Mouse (Mus musculus) midbrain, embryonic 10.5 days (tissue): ENCODE data around the gene Rap1a. TPM values are rescaled to one million over a fixed set of nuclear protein-coding genes. Genes with fewer than 3 reads are reported as not detected.
A peak's percentile ranks its signal among the peaks of the same experiment; 100 is the strongest.

ENCODE experiments used
- DNase-seq: peaks from one replicate; pipeline ENCODE4 v3.0.0-alpha.2; 2017; ENCODE audit warnings: low spot score
- H3K27ac ChIP-seq: fragments of 300-500 bp; sonication (generic); replicated peaks from 2 replicates; pipeline ENCODE4 v1.5.1; 2016; ENCODE audit warnings: mild to moderate bottlenecking
- H3K27me3 ChIP-seq: fragments of 300-500 bp; sonication (generic); 2 replicates; pipeline ENCODE4 v1.6.1; 2016; ENCODE audit warnings: low read depth, mild to moderate bottlenecking; ENCODE audit not compliant: poor library complexity, severe bottlenecking
- H3K36me3 ChIP-seq: fragments of 300-500 bp; sonication (generic); 2 replicates; pipeline ENCODE4 v1.6.1; 2016; ENCODE audit warnings: mild to moderate bottlenecking, moderate library complexity
- H3K4me1 ChIP-seq: fragments of 300-500 bp; sonication (generic); 2 replicates; pipeline ENCODE4 v1.6.1; 2016
- H3K4me3 ChIP-seq: fragments of 300-500 bp; sonication (generic); 2 replicates; pipeline ENCODE4 v1.5.1; 2016; ENCODE audit warnings: mild to moderate bottlenecking, moderate library complexity
- H3K9me3 ChIP-seq: fragments of 300-500 bp; sonication (generic); replicated peaks from 2 replicates; pipeline ENCODE4 v1.6.1; 2016; ENCODE audit warnings: mild to moderate bottlenecking
- WGBS: fragments of 180-500 bp; shearing (Covaris S2); methylation state at CpG from one replicate; pipeline ENCODE4 v1.1.7; 2016; 5-methylcytosine and 5-hydroxymethylcytosine counted together
- polyA plus RNA-seq: library from polyadenylated mRNA; unstranded; fragments of >200 nt; fragmentation: Nextera tagmentation; extraction: Ambion mirVana; gene quantifications from 2 replicates; pipeline ENCODE4 v1.2.1, GENCODE M21; 2016

Gene Rap1a
- polyA plus RNA-seq, 1 experiment from 2014 or later: 79.7 TPM

GRCm38 (mm10) chr3:105820272-105820671, 19.1 kb upstream of the Rap1a start:
- Histone ChIP-seq H3K9me3 (no peaks in the 10 kb centered on the region), H3K27me3 (no peaks in the 10 kb centered on the region), H3K4me3 (no peak overlapping the region), H3K36me3 (no peaks in the 10 kb centered on the region), H3K27ac (no peak overlapping the region), H3K4me1 (peaks cover 5% of the 10 kb centered on the region; the same call in 1 of the 2 replicates)
- 94% methylated on average over 3 of the region's 3 CpGs for WGBS
- DNase-seq: no peak

DNA sequence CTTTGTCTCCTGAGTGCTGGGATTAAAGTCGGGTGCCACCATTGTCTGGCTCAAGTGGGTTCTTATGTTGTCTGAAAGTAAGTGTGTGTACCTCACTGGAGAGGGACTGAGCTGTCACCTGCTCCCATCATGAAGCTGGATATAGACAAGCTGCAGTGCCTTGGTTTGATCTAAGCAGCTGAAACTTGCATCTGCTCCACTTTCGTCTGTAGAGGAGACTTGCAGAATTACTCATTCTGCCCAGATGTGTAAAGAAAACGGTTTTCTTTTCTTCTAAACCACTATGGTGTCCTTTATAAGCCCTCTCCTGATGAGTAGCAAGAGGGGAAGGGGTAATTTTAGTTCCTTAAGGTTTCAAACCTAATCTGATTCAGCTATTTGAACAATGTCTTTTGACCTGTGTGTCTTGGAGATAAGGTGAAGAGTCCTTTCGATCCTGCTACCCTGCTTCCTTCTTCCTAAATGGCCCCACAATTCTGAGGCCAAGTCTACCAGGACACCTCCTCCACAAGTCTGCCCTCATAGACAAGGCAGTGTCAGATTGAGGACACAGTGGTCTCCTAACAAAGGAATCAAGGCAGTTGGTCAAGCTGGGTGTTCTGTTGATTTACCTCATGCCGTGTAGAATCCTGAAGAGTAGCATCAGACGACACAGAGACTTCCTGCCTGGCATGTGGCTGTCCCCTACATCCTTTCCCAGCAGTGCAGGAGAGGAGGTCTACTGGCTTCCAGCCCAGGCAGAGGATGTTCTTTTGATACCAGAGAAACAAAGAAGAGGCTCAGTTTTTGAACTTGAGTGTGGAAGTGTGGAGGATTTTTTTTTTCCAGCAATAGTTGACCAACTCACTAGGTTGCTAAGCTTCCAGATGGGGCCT, 17.2 kb upstream of the Rap1a start:
- Histone ChIP-seq H3K9me3 (no peaks in the 10 kb centered on the region), H3K27me3 (no peaks in the 10 kb centered on the region)
- WGBS: 70% methylated on average over 6 of the region's 6 CpGs

GRCm38 (mm10) chr3:105816089-105816488, 15.0 kb upstream of the Rap1a start:
- Histone ChIP-seq H3K4me1 (peaks cover 14% of the 10 kb centered on the region), H3K27ac (no peak overlapping the region), H3K27me3 (no peaks in the 10 kb centered on the region), H3K9me3 (no peaks in the 10 kb centered on the region), H3K36me3 (no peaks in the 10 kb centered on the region), H3K4me3 (no peak overlapping the region)
- 78% methylated on average over 8 of the region's 8 CpGs for WGBS
- no peak for DNase-seq

More for the DNA sequence above, 17.2 kb upstream of the Rap1a start:
- H3K36me3 ChIP-seq: no peaks in the 10 kb centered on the region
- no peaks in the 10 kb centered on the region for H3K4me1 ChIP-seq
- H3K27ac ChIP-seq: no peak overlapping the region
- no peak for DNase-seq
- no peak overlapping the region for H3K4me3 ChIP-seq

- Histone ChIP-seq H3K36me3 (no peaks in the 10 kb centered on the region), H3K9me3 (no peaks in the 10 kb centered on the region), H3K4me1 (peaks cover 14% of the 10 kb centered on the region), H3K27me3 (no peaks in the 10 kb centered on the region), H3K27ac (no peak overlapping the region), H3K4me3 (no peak overlapping the region)
- no peak for DNase-seq
- 86% methylated on average over 10 of the region's 10 CpGs for WGBS
These were observed 14.2 kb upstream of the Rap1a start for GRCm38 (mm10) chr3:105815236-105815904.

DNA sequence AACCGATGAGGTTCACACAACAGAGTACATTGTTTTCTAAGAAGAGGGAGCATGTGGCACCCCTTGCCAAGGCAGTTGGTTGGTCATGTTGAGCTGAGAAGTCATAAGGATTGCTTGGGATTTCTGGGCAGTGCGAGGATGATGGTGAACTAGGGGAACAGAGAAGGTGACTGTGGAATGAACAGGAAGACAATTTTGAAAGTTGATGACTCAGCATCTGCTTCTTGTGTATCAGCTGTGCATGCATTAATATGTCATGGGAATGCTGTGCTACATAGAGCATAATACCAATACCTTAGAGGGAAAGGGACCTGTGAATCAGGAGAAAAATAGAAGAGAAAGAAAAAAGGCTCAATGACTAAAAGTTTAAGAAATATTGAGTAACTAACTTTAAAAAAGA, 10.0 kb upstream of the Rap1a start:
- Histone ChIP-seq H3K27ac (no peak overlapping the region), H3K4me3 (no peak overlapping the region), H3K9me3 (no peaks in the 10 kb centered on the region), H3K27me3 (no peaks in the 10 kb centered on the region), H3K36me3 (no peaks in the 10 kb centered on the region), H3K4me1 (peaks cover 14% of the 10 kb centered on the region)
- DNase-seq: no peak
- WGBS: 96% methylated on average over 2 of the region's 2 CpGs

DNA sequence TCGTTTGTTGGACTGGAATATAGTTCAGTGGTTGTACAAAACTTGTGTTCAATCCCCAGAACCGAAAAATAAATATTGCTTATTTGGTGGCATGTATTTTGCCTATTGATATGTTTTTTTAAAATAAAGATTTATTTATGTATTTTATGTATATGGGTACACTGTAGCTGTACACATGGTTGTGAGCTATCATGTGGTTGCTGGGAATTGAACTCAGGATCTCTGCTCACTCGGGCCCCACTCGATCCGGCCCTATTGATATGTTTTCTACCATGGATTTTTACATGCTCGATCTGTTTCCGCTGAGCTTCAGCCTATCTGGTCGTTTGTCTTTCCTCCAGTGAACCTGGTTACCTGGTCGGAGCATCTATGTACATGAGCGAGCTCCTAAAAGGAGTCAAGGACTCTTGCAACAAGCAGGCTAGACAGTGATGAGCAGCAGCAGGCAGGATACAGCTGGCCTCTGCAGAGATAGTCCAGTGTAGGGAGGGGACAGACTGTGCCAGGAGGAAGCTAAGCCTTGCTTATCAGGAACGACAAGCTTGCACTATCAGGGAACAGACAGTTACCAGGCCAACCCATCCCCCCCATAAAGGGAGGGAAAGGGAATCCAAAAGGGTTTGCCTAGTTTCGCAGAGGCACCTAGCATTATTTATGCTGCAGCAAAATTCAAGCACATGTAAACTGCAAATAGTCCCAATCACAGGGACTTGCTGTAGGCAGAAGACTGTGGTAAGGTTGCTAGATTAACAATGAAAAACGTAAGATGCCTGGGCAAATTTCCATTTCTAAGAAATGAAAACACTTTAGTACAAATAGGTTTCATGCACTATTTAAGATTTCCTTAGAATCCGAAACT, 7.3 kb upstream of the Rap1a start:
- DNase-seq: no peak
- no peak overlapping the region for H3K4me3 ChIP-seq
- WGBS: 80% methylated on average over 14 of the region's 14 CpGs

DNA sequence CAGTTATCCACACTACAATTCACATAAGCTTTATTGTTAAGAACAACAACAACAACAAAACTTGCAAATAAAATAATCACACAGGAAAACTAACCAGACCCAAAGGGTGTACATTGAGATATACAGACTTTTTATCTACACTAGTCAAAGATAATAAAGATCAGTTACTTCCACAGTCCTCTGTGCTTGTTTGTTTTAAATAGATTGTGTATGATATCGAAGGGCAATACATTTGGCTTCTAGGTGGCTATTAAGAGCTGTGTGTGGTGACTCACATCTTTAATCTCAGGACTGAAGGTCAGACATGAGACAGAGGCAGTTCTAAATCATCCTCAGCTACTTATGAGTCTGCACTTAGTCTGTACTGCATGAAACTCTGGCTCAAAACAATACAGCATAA, 6.5 kb upstream of the Rap1a start:
- 90% methylated on average over 1 of the region's 1 CpGs for WGBS
- no peak overlapping the region for H3K27ac ChIP-seq
- no peak overlapping the region for H3K4me3 ChIP-seq
- H3K9me3 ChIP-seq: no peaks in the 10 kb centered on the region
- peaks cover 9% of the 10 kb centered on the region for H3K4me1 ChIP-seq
- no peaks in the 10 kb centered on the region for H3K36me3 ChIP-seq
- no peaks in the 10 kb centered on the region for H3K27me3 ChIP-seq
- DNase-seq: no peak

More for the DNA sequence above, 7.3 kb upstream of the Rap1a start:
- Histone ChIP-seq H3K36me3 (no peaks in the 10 kb centered on the region), H3K4me1 (peaks cover 14% of the 10 kb centered on the region), H3K27ac (no peak overlapping the region), H3K27me3 (no peaks in the 10 kb centered on the region), H3K9me3 (no peaks in the 10 kb centered on the region)

GRCm38 (mm10) chr3:105806519-105807249, 5.5 kb upstream of the Rap1a start:
- no peak overlapping the region for H3K27ac ChIP-seq
- no peaks in the 10 kb centered on the region for H3K36me3 ChIP-seq
- no peak overlapping the region for H3K4me3 ChIP-seq
- WGBS: 82% methylated on average over 11 of the region's 11 CpGs
- peaks cover 1% of the 10 kb centered on the region for H3K4me1 ChIP-seq
- H3K27me3 ChIP-seq: no peaks in the 10 kb centered on the region
- H3K9me3 ChIP-seq: no peaks in the 10 kb centered on the region
- DNase-seq: no peak

DNA sequence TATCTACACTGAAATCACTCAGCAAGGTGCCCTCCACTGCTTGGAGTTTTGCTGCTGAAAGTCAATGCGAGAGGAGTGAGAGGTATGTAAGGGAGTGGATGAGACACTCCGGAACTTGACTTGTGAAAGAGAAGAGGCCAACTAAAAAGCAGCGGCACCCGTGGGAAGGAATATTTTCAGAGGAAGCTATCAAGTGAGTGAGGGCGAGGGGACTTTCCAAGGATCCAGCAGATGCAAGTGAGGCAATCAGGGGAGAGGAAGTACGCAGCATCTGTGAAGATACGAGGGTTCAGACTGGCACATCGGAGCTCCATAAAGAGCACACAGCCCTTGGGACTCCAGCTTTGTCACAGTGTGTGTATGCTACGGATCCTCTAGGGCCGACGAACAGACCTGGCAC, 2.5 kb upstream of the Rap1a start:
- no peaks in the 10 kb centered on the region for H3K9me3 ChIP-seq
- H3K27ac ChIP-seq: no peak overlapping the region
- no peaks in the 10 kb centered on the region for H3K36me3 ChIP-seq
- 93% methylated on average over 11 of the region's 11 CpGs for WGBS
- DNase-seq: no peak
- no peaks in the 10 kb centered on the region for H3K27me3 ChIP-seq
- peaks cover 27% of the 10 kb centered on the region for H3K4me1 ChIP-seq
- H3K4me3 ChIP-seq: no peak overlapping the region

GRCm38 (mm10) chr3:105800675-105801190, 403 bp downstream of the Rap1a start:
- no peaks in the 10 kb centered on the region for H3K36me3 ChIP-seq
- no peaks in the 10 kb centered on the region for H3K27me3 ChIP-seq
- WGBS: under 1% methylated on average over 57 of the region's 59 CpGs
- H3K9me3 ChIP-seq: no peaks in the 10 kb centered on the region
- DNase-seq: peak; percentile 69
- peaks cover 38% of the 10 kb centered on the region for H3K4me1 ChIP-seq
- peak overlapping the region; percentile 79 for H3K4me3 ChIP-seq
- H3K27ac ChIP-seq: peak overlapping the region; percentile 95

DNA sequence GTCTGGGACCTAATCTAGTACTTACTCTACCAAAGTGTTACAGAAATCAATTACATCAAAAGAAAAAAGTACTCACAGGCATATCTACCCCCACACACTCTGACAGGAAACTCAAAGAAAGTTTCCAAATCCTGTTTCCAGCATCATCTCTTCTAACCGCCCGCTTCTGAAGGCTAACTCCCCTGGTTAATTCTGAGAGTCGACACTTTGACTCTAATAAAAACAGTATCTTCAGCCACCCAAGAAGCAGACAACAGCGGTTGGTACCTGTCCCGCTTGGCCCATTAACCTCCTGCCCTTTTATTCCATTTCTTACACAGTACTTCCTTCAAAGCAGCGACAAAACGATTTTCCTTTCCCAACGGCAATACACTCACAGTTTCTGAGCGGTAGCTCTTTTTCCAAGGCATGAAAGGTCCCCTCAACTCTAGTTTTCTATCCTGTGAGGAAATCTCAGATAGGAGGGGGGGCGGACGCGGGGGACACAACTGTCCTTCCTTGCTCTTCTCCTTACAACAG, 921 bp downstream of the Rap1a start:
- H3K36me3 ChIP-seq: no peaks in the 10 kb centered on the region
- no peaks in the 10 kb centered on the region for H3K9me3 ChIP-seq
- no peaks in the 10 kb centered on the region for H3K27me3 ChIP-seq
- WGBS: under 1% methylated on average over 12 of the region's 12 CpGs
- peak overlapping the region; percentile 95 for H3K27ac ChIP-seq
- DNase-seq: no peak
- H3K4me1 ChIP-seq: peaks cover 38% of the 10 kb centered on the region
- H3K4me3 ChIP-seq: peak overlapping the region; percentile 79

- H3K27ac ChIP-seq: no peak overlapping the region
- H3K4me3 ChIP-seq: peak overlapping the region; percentile 79
- no peaks in the 10 kb centered on the region for H3K36me3 ChIP-seq
- H3K4me1 ChIP-seq: peaks cover 38% of the 10 kb centered on the region
- no peak for DNase-seq
- no peaks in the 10 kb centered on the region for H3K27me3 ChIP-seq
- WGBS: 74% methylated on average over 4 of the region's 4 CpGs
- no peaks in the 10 kb centered on the region for H3K9me3 ChIP-seq
These were observed 1.8 kb downstream of the Rap1a start for GRCm38 (mm10) chr3:105799375-105799774.
